Mouse (Mus musculus) lung, postnatal 0 days (tissue): Measurements from ENCODE around the gene Fnip2.

ENCODE experiments used
- CTCF ChIP-seq: IDR thresholded peaks from 2 replicates; pipeline ENCODE4 v1.5.1; 2016; ENCODE audit warnings: antibody characterized with exemption, mild to moderate bottlenecking
- EP300 ChIP-seq: IDR thresholded peaks from 2 replicates; pipeline ENCODE4 v1.6.1; 2016; ENCODE audit warnings: antibody characterized with exemption, mild to moderate bottlenecking, control low read depth

- TF ChIP-seq CTCF (no peak), EP300 (no peak)
These were observed 24.3 kb upstream of the Fnip2 start for GRCm38 (mm10) chr3:79591793-79592471.
